Mouse (Mus musculus) right cerebral cortex, postnatal 14 days (tissue): ENCODE data around the gene Ctnna3.

ENCODE experiments used
- DNase-seq: peaks from one replicate; pipeline ENCODE4 v3.0.0; 2022

Ctnna3 gene

DNA sequence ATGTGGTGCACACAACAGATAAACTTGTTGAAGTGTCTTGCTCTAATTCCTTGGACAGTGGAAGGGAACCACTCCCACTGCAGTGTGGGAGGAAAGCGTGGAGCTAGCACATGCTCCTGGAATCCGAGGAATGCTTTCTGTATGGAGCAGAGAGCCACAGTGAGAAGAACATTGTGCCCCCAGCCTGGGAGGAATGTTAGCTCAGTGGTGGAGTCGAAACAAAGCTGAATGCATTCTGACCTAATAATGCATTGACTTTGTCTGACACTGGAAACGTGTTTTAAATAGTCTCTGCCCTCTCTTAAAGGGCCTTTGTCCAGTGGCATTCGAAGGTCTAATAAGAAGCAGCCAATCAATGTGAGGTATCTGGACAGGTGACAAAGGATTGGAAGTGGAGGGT is 111.9 kb downstream of the Ctnna3 start:
- DNase-seq: no peak

DNA sequence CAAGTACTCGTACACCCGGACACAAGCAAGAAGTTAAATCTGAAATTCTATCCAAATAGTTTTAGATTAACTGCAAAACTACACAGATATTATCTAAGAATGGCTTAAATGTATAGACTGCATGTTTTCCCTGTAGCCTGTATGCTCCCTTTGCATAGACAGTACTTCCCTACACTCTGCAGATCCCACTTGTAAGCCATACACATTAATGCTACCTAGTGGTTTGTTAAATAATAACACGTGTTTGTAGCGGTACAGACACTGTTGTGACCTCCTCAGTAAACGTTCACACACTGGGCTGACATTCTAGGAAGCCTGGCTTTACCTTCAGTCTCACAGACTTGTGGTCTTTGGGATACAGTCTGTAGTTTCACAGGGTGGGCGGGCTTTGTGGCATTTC is 112.6 kb downstream of the Ctnna3 start:
- no peak for DNase-seq

DNA sequence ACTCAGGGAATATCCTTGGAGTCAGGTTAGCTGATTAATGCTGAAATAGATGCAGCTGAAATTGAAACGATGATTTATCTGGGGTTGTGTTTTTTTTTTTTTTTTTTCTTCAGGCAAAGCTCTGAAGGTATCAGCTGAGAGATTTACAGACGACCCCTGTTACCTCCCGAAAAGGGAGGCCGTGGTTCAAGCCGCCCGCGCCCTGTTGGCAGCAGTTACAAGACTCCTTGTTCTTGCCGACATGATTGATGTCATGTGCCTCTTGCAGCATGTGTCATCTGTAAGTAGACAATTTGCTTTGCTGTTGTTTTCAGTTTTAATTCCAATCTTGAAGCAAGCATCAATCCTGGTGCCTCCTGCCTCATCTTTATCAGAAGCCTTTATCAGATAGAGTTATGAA is 136.8 kb downstream of the Ctnna3 start:
- no peak for DNase-seq

DNA sequence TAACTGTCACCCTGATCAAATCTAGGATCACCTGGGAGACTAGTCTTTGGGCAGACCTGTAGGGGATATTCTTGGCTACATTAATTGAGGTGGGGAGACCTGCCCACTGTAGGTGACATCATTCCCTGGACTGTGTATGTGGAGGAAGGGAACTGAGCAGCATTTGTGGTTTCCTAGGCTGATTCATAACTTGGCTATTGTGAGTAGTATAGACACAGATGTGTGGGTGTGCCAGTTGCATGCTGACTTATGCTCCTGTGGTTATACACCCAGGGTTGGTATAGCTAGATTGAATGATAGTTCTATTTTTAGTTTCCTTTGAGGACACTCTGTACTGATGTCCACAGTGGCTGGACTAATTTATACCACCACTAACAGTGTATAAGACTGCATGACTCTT is 141.7 kb downstream of the Ctnna3 start:
- DNase-seq: no peak

DNA sequence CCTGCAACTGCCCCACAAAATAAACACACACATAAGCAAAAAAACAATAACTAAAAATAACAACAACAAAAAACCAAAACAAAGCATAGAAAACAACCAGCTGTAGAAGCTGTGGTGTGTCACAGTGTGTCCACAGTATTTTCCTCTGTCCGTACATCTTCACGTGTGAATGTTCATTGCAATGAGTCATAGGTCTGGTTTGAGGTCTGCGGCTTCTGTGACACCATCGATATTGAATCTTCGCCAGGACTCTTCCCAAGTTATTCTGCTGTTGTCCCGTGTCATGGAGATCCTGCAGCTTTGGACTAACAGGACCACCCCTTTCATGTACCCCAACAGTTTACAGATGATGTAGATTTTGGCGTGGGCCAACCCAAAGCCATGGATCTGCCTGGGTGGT is 143.0 kb downstream of the Ctnna3 start:
- DNase-seq: no peak

DNA sequence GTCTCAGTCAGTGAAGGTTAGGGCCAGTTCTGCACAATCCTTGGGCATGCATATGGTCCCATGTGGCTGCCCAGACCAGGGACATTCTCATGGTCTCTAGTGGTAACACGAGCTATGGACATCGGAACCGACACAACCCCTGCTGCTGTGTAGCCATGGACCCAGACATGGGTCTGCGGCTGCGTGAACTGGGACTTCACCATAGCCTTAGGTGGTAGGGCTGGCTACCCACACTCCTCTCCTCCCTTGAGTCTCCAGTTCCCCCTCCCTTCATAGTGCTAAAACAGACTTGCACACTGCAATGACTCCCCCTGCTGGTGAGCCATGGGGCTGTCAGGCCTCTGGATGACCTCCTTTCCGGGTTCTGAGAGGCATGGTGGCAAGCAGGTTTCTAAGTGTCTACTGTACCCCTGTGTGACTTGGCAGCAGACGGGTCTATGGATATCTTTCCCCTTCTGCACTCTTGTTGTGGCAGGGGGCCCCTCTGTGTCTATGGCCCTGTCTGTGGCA is 144.3 kb downstream of the Ctnna3 start:
- DNase-seq: peak; percentile 40

DNA sequence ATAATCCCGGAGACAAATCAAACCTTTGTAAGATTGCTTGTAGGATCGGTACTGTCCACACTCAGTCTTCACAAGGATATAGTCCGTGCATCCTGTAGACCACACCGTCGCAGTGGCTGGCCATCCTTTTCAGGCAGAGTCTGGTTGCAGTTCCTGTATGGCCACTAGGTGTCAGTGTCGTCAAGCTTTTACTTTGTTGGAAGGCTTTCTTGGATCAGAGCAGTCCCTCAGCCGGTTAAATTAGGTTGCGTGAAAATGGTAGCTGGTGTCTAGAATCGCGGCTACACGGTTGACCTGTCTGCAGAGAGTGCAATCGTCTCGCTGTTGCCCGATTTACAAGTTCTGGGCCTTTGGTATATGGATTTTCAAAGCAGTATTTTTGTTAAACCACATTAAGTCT is 152.7 kb downstream of the Ctnna3 start:
- DNase-seq: peak; percentile 80

DNA sequence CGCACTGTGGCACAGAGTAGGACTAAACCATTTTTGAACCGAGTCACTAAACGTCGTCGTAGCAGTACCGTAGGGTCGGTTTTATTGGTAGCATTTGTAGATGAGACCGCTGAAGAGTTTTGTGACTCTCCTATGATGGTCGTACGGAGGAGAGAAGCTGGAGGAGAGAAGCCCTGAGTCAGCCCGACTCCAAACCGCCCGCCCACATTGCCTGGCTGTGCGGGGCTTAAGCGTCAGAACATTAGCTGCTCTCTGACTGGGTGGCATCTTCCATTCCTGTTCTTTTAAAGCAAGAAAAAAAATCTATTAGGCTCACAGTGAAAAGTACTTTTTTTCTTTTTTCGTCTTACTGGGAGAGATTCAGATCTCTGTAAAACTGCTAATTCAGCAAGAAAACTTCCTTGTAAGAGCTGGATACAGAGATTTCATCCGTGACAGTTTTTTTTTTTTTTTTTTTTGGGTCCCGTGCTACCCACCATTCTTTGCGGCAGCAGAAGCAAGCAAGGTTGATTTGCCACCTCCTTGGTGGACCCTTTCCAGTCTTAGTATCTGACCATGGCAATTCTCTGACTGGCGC is 154.0 kb downstream of the Ctnna3 start:
- DNase-seq: no peak

DNA sequence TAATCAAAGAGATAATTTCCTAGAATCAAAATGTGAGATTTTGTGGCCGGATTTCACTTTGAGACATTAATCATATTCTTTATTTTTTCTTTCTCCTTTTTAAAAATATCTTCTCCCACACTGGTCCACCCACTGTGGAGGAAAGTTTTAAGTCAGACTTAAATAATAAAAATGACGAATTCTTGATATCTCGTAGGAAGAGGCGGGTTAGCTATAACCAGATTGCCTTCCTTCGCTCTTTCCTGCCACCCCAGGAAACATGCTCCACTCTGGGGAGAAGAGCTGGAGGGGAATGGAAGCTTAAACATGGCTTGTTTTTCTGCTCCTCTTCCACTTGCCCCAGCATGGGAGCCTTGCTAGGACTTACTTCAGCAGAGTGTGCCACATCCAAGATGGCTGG is 169.5 kb downstream of the Ctnna3 start:
- DNase-seq: no peak

DNA sequence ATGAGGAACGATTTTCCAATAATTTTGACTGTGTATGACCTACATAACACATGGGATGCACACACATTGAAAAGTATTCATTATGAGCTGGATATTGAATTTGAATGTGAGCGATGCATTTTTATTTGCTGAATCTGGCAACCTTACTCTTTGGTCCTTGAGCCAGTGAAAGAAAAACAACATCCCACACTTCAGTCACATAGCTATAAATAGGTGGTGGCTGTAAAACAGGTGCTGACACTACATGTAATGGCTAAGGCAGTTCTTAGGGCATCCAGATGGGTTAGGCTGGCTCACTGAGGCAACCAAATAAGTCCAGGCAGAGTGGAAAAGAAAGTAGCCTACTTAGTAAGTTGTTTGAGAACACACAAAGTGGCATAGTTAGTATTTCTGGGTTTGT is 171.3 kb downstream of the Ctnna3 start:
- no peak for DNase-seq

DNA sequence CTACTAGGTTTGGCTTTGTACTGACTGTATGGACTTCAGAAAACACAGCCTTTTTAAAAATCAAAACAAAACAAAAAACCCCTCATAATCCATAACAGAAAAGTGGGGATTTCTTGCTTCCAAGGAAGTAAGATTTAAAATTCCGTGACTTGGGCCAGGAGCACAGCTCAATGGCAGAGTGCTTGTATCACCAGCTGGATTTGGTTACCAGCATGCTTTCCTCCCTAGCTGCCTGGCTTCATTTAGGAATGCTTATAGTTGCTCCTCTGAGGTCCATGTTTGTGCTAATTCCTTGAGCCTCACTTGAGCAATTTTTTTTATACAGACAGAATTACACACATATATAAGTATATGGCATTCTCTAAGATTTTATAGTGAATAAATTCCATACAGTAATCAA is 198.6 kb downstream of the Ctnna3 start:
- no peak for DNase-seq

DNA sequence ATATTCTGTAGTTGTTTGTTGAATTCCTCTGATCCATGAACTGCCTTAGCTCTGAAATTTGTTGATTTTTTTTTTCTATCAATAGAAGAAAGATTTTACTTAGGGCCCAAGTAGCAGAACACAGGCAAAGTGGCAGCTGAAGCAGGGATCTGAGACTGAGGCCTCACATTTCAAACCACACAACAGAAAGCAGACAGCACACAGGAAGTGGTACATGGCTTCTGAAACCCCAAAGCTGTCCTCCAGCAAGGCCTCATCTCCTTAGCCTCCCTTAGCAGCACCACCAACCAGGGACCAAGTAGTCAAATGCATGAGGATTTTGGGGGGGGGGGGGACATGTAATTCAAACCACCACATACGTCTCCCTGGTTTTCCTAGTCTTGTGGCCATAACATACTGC is 204.0 kb downstream of the Ctnna3 start:
- no peak for DNase-seq

DNA sequence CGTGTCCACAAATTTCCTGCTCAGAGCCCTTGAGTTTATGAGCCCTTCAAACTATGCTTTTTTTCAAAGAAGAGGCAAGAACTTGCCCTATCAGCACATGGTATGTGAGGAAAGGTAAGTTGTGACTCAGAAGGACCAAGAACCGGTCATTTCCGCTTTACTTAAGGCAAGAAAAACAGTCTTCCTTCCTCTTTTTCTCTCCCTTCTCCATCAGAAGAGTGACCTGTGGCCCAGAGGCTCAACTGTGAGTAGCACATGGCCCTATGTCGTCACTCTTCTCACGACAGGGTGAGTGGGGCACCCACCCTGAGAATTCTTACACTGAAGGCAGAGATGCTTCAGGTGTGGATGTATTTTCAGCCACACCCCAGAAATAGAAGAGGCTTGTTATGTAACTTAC is 208.1 kb downstream of the Ctnna3 start:
- no peak for DNase-seq

DNA sequence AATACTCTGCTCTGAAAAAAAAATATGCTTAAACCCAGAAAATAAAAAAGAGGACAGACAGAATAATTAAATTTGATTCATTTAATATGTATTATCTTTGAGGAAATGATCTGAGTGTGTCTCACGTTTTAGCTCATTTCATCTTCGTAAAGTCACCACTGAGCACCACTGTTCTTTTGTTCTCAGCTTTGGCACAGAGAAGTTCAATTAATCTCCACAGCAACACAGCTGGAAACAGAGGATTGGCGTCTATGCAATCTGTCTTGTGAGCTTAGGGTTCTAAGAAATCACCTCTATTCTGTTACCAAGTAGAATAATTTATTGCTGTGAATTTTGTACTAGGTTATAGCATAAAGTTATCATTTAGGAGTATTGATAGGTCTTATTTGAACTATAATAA is 217.4 kb downstream of the Ctnna3 start:
- DNase-seq: no peak

DNA sequence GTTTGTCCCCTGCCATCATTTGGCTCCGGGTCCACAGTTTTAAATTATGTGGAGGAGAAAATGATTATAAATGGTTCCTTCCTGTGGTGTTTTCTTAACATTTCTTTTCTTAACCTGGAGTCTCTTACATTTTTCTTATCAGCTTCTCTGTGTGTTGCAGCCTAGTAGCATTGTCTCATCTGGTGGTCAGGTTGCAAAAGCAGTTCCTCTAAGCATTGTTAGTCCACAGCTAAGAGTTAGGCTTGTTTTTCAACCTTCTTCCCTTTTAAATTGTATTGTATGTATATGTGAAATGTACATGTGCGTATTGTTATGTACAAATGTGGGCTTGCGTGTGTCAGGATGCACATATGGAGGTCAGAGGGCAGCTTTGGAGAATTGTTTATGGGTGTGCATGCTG is 220.4 kb downstream of the Ctnna3 start:
- no peak for DNase-seq

DNA sequence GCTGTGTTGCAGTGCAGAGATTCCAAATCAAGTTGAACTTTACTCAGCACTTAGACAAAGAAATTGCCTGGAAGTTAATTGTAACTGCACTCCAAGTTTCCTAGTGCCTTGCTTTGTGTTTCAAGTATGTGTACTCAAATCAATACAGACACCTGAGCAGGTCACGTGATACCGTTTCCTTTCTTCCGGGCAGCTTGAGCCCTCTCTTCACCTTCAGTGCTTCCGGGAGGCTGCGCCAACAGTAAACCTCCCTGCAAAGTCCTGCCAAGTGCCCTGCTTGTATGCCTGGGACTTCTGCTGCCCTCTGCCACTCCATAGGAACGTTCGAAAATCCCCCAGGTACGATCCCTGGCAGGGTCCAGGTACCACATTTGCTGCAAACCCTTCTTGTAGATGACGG is 223.0 kb downstream of the Ctnna3 start:
- no peak for DNase-seq

DNA sequence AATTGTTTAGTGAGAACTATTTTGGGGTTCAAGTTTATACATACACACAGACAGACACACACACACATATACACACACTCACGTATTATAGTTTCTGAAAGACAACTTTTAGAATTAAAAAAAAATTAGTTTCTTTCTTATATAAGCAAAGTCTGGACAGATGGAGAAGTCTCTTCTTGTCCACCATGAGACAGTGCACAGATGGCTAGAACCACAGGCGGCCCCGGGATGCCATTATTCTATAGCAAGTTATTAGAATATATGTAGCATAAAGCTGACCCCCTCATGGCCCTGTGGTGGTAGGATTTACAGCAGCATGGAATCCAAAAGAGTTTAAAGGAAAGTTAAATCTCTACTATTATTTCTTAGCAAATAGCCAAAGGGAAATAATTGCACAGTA is 223.7 kb downstream of the Ctnna3 start:
- no peak for DNase-seq

DNA sequence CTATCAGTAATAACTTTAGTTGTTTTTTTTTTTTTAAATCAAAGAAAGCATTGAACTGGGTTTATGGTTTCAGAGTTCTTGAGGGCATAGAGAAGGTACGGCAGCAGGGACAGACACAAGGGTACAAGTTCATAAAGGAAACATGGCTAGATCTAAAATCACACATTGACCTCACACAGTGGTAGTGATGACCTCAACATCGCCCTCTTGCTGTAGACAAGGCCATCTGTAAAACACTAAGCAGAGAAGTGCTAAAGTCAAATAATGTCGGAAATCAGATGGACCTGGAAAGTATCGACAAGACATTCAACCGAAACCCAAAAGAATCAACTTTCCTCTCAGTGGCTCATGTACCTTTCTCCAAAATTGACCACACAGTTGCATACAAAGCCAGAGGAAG is 224.7 kb downstream of the Ctnna3 start:
- DNase-seq: no peak

DNA sequence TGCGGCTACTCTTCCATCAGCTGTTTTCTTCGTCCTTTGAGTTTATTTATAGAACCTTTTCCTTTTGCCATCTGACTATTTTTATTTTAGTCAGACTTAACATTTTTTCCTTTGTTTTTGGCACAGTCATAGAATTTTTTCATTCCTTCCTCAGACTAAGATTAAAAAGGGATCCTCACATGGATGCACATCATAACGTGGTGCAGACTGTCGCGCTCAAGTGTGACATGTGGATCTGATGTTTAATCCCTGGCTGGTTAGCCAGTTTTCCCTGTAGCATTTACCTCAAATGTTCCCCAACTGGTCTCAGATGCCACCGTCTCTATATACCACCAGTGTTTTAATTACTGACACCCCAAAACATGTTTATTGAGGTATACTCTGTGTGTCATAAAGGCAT is 246.4 kb downstream of the Ctnna3 start:
- no peak for DNase-seq

DNA sequence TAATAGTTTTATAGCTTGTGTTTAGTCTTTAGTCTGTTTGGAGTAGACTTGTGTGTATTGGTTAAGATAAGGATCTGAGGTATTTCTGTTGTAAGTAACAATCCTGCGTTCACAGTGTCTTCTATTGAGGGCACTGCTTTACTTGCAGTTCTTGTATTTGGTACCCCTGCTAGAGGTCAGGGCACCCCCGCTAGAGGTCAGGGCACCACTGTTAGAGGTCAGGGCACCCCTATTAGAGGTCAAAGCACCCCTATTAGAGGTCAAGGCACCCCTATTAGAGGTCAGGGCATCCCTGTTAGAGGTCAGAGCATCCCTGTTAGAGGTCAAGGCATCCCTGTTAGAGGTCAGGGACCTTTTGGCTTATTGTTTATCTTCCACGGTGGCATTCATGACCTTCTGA is 259.3 kb downstream of the Ctnna3 start:
- DNase-seq: no peak

DNA sequence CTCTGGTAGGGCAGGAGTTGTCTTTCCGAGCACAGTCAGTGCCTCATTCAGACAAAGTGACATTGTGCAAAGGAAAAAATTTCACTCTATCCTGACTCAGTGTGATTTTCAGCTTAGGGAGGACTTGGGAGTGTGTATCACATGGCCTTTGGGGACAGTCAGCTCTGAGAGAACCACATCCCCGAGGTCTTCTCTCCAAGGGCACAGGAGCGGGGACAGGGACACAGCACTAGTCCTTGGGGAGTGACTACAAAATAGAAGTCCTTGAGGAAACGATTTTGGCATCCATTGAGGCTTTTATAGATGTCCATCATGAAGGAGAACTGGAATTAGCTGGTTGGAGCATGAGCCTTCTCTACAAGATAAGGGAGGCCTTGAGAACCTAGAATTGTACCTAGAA is 259.8 kb downstream of the Ctnna3 start:
- DNase-seq: no peak

DNA sequence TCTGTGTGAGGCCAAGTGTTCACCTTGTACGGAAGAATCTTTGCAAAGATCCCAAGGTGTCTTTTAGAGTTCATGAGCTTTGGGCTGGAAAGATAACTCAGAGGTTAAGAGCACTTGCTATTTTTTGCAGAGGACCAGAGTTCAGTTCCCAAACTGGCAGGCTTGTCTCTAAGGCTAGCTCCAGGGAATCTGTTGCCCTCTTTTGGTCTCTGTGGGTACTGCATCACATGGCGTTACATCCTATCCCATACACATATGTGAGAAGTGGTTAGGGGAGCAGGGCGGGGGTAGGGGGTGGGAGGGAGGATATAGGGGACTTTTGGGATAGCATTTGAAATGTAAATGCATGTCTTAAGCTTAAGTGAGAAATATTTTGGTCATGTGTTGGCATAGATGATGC is 262.1 kb downstream of the Ctnna3 start:
- no peak for DNase-seq

DNA sequence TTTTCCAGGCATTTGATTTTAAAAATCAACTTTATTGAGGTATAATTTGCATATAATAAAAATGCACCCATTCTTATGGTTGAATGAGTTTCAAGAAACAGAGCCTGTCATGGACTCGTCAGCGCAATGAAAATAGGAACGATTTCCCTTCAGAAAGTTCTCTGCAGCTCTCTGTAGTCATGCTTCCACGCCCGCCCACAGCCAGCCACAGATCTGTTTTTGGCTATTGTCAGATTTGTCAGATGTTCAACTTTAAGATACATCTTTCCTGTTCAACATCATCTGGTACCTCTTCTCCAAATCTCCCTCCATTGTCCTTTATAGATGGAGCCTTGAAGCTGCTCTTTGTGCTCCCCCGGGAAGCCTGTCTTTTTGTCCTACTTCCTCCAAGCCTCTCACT is 280.3 kb downstream of the Ctnna3 start:
- peak; percentile 16 for DNase-seq

DNA sequence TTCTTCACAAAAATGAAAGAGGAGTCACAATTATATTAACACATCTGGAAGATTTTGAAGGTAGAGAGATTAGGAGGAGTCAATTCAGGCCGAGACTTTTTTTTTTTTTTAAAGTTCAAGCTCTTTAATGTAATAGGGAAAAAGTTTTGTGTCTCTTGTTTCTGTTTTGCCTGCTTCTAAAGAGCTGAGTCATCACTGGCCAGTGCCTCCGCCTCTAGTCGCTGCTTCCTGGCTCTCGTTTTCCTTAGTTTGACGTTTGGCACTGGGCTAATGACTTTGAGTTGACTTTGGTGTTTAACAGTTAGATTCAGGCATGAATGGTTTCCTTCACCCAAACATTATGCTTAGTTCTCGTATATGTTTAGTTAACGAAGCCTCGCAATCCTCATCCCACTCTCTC is 282.6 kb downstream of the Ctnna3 start:
- no peak for DNase-seq

DNA sequence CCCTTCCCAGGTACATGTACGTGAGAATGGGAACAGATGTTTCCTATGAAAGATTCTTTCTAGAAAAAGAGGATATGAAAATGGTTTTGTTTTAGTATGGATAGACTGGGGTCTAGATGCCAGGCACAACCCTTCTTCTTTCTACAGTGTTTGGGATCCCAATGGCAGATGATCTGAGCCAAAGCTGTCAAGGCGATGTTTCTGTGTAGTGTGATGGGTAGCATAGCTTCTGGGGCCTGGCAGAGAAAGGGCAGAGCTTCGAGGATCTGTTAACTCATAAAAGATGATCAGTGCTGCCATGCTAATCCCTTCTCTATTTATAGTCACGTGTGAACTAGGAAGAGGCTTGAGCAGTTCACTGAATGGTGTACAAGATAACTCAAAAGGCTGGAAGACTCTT is 284.3 kb downstream of the Ctnna3 start:
- no peak for DNase-seq

DNA sequence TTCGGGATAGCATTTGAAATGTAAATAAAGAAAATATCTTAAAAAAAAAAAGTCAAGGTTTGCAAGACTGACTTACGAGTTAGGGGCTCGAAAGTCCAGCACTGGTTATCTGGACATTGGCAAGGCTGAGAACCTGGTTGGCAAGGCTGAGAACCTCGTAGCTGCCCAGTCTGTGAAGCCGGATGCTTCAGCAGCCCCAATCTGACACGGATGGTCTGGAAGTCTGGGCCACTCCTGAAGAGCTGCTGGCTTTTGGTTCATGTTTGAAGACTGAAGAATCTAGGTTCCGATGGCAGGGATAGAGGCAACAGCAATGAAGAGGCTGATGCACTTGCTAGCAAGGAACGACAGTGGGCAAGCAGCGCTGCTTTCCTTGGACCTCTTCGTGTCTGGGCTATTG is 339.0 kb downstream of the Ctnna3 start:
- no peak for DNase-seq
